Mouse (Mus musculus): ENCODE data around the gene Pde4d.

DNA sequence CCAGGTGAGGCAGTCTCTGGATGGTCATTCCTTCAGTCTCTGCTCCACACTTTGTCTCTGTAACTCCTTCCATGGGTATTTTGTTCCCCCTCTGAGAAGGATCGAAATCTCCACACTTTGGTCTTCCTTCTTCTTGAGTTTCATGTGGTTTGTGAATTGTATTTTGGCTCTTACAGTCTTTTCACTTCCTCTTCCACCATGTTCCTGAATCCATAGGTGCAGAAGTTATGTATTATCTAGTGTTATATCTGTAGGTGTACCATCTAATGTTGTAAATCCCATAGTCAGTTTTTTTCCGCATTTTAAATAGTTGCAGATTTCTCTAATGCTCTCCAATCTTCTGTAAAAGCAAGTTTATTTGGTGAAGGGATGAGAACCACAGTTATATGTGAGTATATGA, 459.4 kb downstream of the Pde4d start:
- no peak for TF ChIP-seq TAL1 (IDR thresholded peaks at IDR 0.05; ENCODE audit: low read length)
- TF ChIP-seq GABPA (IDR thresholded peaks at IDR 0.05; ENCODE audit: low read depth, low read length): no peak
- no peak for TF ChIP-seq MXI1 (IDR thresholded peaks at IDR 0.05; ENCODE audit: low read depth, low read length)
- no peak for TF ChIP-seq ZC3H11A (IDR thresholded peaks at IDR 0.05; ENCODE audit: low read depth, low read length)
- TF ChIP-seq USF1 (IDR thresholded peaks at IDR 0.05; ENCODE audit: low read depth, low read length): no peak
- no peak for TF ChIP-seq CTCF (IDR thresholded peaks at IDR 0.05 in 2 of 3, conservative IDR thresholded peaks at IDR 0.05 in 1 of 3; ENCODE audit: control insufficient read depth in 1 of 3, insufficient read depth in 1 of 3, low read depth in 2 of 3, low read length in 3 of 3, poor library complexity in 1 of 3, severe bottlenecking in 1 of 3)
- TF ChIP-seq EP300 (IDR thresholded peaks at IDR 0.05; ENCODE audit: low read depth in 1 of 2, low read length in 2 of 2): no peak
- no peak for TF ChIP-seq ZNF384 (IDR thresholded peaks at IDR 0.05; ENCODE audit: low read depth, low read length)
- no peak for TF ChIP-seq E2F4 (IDR thresholded peaks at IDR 0.05; ENCODE audit: borderline replicate concordance, low read depth, low read length)
- TF ChIP-seq ZKSCAN1 (IDR thresholded peaks at IDR 0.05; ENCODE audit: low read depth, low read length): no peak
- no peak for TF ChIP-seq HCFC1 (IDR thresholded peaks at IDR 0.05; ENCODE audit: low read depth, low read length)
- TF ChIP-seq UBTF (IDR thresholded peaks at IDR 0.05; ENCODE audit: borderline replicate concordance, insufficient read depth, low read depth, low read length): no peak
- no peak for TF ChIP-seq POLR2A (IDR thresholded peaks at IDR 0.05; ENCODE audit: control insufficient read depth in 1 of 2, insufficient read depth in 1 of 2, low read depth in 1 of 2, low read length in 2 of 2, poor library complexity in 1 of 2)
- no peak for TF ChIP-seq CHD1 (IDR thresholded peaks at IDR 0.05; ENCODE audit: low read depth, low read length)

Data from MEL (cell line).